Mouse (Mus musculus) spleen, adult 18-20 months (tissue): Measurements from ENCODE around the gene Smoc2.

Source experiments
- DNase-seq, 2 experiments: peaks; one replicate each; pipeline ENCODE4 v3.0.0; 2022; ENCODE audit warnings: mixed read lengths in 2 of 2

The Smoc2 gene

DNA sequence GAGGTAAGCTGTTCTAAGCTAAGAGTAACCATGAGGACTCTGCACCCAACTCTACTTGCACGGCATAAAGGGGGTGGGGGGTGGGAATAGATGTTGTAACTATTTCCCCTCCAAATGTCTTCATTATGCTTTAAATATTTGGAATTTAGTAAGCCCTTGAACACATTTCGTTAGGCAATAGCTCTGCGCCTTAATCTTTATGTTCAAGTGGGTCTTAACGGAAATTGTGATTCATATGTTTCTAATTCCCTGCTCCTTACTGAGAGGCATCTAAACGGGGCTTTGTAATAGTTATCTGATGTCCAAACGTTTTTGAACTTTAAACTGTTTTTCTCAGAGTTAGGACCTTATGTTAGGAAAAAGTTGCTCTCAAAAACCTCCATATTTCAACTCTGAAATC, 147.2 kb downstream of the Smoc2 start:
- DNase-seq: no peak

DNA sequence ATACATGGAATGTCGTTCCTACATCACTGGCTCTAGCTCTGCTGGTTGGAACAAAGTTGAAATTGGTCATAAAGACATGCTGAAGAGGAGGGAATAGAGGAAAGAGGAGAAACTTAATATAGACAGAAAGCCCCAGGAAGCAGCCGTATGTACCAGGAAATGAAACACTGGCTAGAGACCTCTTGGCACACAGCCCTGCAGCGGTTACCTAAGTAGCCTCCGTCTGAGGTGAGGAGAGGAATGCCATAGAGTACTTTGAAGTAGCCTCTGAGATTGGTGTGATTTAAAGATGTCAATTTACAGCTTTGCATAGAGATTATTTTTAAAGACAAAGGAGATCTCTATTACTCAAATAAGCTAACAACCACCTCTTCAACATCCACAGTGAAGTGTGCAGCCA, 155.4 kb downstream of the Smoc2 start:
- no peak for DNase-seq

DNA sequence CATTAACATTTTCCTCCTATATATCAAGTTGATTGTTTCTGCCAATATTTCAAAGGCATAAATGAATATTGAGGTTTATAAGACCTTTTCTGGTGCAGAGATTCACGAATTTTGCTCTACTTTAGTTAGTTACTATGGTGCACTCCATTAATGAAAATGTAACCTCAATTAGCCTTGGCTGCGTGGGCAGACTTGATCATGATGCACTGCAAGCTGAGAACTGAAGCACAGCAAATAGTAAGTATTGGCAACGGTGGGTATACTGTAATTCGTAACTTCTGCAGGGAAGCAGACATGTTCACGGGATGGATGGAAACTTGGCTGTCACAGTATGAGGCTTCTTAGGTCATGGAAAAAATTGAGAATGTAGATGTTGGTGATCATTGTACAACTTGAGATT, 166.3 kb downstream of the Smoc2 start:
- no peak for DNase-seq

GRCm38 (mm10) chr17:14447275-14447674, 168.0 kb downstream of the Smoc2 start:
- DNase-seq: no peak
